Mouse (Mus musculus) megakaryocyte-erythroid progenitor cell, adult 5-6 weeks (primary cell): ENCODE data around the gene Sgms1. TPM values are rescaled to one million over a fixed set of nuclear protein-coding genes. Genes with fewer than 3 reads are reported as not detected.

Experiments used
- ATAC-seq: replicated peaks from 2 replicates; pipeline ENCODE4 v1.8.0; 2016; ENCODE audit warnings: mild to moderate bottlenecking, inconsistent platforms; ENCODE audit not compliant: severe bottlenecking, poor library complexity, low FRiP score, low TSS enrichment
- total RNA-seq, 2 experiments: library from RNA; stranded (forward) in 1 of 2; stranded (reverse) in 1 of 2; fragments of 200-1000, 215-1000 nt in 1 of 2; fragments of >200 nt in 1 of 2; fragmentation: Nextera tagmentation in 1 of 2; gene quantifications; 2 replicates each; pipeline ENCODE4 v1.2.3; 2014 to 2017

Gene Sgms1
- total RNA-seq, 2 experiments from 2014 or later, result 58.5 to 66.1 TPM

DNA sequence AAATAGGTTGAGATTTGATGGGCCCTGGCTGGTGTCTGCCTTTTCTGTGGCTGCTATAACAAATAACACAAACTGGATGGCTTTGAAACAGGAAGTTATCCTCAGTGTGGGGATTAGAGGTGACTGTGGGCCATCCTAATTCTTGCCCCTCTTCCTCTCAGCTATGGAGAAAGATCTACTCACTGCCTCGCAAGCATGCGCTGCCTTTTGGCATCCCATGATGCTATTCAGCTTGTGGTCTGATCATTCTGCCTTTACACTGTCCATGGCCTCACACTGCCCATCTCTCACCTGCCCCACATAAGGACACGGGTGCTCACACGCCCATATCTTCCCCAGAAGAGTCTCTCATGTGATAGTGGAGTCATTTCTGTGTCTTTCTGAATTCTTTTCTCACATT, 213.5 kb downstream of the Sgms1 start:
- ATAC-seq, result no peak

DNA sequence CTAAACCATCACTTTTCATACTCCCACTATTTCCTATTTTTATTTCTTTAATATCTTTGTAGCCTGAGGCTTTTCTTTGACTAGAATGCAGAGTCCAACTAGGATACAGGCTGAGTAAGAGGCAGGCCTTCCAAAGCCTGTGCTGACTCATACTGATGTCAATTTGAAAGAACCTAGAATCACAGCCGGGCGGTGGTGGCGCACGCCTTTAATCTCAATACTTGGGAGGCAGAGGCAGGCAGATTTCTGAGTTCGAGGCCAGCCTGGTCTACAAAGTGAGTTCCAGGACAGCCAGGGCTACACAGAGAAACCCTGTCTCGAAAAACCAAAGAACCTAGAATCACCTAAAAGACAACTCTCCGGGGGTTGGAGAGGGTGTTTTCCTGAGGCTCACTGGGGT, 214.5 kb downstream of the Sgms1 start:
- ATAC-seq, result no peak

DNA sequence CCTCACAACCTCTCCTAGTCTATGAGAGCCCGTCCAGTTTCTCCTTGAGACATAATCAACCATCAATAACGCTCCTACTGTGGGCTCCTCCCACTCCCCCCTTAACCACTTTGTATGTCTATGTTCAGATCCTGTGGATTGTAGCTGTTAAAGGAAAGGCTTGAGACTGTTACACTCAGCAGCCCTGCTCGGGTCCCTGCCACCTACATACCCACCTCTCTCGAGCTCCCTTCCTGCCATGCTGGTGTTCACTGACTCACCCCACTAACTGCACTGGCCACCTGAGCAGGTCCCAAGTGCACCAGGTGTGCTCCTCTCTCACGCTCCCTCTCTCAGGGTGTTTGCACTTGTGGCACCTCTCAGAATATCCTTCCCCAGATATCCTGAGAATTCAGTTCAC, 215.0 kb downstream of the Sgms1 start:
- ATAC-seq, result no peak

DNA sequence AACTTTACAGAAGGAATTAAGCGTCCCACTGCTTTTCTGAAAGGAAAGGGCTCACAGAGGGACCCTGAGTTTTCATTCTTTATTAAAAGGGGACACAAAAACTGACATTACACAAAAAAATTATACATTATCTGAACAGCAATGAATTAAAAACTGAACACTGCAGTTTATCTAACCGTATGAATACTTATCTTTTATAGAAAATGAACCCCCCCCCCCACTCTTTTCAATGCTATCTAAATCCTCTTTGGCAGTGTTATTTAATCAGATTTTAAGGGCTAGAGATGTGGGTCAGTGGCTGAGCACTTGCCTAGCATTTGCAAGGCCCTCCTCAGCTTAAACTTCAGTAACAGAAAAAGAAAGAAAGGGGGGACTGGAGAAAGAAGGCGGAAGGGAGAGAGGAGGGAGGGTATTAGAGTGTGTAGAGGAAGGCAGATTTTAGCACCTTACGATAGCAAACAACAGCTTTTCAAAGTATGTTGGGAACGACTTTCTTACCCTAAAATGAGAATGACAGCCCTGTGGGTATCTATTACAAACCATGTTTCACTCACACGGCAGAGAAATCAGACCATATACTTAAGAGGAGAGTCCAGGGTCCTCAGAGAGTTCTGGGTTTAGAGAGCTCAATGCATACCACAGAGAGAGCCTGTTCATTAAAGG, 215.9 kb downstream of the Sgms1 start:
- no peak for ATAC-seq

DNA sequence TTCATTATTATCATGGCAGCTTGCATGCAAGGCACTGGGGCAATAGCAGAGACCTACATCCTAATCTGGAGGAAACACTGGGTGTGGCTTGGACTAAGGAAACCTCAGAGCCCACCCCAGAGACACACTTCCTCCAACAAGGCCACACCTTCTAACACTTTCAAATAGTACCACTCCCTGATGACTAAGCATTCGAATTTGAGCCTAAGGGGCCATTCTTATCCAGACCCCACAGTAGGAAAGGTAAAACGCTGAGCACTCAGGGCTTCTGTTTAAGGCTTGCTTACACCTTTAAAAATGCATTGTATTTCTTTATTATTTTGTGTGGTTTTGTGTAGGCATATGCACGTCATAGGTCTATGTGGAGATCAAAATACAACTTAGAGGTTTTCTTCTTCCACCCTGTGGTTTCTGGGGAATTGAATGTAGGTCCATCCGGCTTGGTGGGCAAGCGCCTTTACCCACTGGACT, 217.0 kb downstream of the Sgms1 start:
- peak; percentile 93 for ATAC-seq

DNA sequence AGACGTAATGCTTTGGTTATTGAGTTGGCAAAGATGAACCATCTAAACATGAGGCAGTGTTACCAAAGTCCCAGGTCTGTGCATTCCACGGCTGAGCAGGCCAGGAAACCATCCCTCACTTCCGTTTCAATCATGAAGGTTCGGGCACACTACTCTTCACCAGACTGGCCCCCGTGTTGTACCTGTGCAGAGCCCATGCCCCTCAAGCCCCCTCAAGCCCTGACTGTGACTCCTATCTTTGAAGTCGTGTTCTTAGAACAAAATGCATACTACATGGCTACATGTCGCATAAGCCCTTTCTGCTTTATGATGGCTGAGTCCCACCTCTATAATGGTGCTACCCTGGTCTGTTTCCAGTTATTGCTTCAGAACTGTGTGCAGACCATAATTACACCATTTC, 217.5 kb downstream of the Sgms1 start:
- no peak for ATAC-seq

DNA sequence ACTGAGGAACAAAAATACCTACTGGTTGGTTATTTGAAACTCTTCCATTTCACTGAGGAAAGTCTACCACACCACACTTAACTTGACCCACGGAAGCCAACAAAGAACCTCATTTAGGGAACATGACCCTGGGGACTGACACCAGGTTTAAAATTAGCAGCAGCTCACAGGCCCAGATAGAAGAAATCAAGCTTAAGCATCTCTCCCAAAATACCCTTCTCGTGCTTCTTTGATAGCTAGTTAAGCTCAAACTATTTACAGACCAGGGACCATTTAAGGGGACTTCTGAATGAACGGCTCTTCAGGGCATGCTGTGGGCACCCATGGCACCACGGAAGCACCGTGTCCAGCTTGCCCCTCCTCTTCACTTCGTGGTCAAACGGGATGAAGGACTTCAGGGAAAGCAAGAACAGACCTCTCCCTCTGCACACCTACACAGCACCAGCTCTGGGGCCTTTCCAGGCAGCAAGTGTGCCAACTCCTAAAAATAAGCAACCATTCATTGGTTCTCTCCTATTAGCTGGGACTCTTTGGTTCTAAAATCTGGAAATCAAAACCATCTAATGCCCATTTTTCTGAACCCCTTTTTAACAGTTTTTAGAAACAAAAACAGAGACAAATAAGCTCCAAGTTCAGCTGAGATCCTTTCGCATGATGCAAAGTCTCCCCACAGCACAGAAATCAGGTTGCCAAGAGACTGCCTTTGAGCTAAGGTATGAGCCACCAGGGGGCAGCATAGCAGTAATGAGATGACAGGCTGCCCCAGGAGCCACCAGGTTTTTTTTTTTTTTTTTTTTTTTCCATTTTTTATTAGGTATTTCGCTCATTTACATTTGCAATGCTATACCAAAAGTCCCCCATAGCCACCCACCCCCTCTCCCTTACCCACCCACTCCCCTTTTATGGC, 219.6 kb downstream of the Sgms1 start:
- no peak for ATAC-seq

DNA sequence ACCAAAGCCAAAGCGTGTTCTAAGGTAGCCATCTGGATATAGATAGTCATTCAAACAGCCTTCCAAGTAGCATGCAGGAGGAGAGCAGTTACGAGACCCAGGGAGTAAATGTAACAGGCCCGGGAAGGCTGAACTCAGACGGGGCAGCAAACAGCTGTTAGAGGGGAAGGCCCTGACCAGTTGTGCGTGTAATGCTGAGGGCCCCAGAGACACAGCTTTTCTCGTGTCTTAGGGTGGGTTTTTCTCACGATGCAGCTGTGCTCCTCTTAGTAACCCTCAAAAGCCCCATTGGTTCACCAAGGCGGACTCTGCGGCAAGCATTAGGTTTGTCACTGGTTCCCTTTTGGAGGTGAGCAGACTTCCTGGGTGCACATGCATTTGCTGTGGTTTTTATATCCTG, 221.5 kb downstream of the Sgms1 start:
- ATAC-seq, result no peak

DNA sequence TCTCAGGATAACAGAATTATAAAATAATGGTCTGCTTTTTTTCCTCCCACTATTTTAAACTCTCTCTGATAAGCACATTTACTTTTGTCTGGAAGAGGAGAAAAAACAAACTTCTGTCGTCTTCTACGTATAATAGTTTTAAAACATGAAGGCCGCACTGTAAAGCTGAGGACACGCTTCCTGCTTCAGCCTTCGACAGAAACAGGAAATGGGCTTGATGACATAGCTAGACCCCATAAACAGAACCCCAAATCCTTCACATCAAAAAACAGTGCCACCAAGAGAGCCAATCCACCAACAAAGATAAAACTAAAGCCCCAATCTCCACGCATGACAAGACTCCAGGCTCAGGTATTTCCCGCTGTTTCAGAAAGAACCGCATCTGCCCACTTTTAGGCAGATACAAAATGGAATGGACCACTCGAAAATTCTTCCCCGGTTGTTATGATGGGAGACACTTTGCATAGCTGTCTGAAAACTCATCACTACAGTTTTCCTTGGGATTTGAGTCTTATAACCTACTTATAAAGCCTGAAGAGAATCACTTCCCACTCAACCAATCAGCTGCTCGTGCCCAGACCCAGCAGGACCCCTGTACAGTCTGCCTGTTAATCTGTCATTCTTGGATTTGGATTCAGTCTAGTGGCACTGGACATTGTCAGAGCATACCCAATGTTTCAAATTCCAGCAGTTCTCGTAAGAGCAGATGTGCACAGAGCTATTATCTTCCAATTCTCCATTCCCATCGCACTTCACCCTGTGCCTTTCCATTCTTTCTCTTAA, 222.5 kb downstream of the Sgms1 start:
- no peak for ATAC-seq

DNA sequence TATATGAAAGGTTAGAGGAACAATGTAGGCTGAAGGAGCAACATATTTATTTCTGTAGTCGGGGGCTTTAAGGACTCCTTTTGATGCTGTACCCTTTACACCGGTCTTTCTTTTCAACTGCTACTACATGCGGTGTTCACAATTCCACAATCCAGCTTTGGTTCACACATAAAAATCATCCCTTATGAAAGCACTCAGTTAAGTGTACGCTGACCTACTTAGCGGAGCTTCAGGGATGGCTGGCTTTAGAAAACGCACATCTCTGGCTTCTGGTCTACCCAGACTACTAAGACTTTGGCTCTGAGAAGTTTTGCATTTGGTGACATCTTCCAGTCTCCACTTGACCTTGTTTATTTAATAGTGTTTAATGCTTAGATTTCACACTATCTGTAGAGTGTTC, 223.8 kb downstream of the Sgms1 start:
- no peak for ATAC-seq

DNA sequence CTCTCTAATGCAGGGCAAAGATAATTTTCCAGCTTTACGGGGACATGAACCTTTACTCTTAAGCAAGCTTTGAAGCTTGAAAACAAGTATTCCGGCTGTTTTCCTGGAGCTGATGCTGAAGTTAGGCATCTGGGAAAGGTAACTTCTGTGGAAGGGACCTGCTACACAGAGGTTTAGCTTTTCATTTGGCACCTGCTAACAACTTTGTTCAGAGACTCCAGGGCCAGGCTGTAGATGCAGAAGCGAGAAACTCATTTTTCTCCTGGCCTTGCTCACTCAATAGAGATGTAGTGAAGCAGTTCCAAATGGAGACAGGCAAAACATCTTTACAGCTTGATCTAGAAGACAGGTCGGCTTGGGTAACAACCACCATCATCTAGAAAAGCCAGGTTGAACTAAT, 225.4 kb downstream of the Sgms1 start:
- no peak for ATAC-seq

DNA sequence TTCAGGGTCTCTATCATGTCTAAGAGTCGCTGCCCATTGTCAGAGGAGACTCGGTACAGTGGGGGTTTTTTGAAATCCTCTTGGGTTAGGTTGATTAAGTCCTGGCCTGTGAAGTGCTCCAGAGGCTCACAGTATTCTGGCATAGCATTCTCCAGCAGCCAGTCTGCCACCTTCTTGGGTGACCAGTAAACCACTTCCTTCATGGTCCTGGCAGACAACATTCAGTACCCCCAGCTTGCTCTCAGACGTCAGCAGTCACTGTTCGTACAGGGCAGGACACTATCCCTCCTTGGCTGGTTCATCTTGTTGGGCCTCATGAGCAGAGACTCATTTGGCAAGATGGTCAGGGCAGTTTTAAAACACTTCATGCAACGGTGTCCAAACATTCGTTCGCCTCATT, 229.6 kb downstream of the Sgms1 start:
- ATAC-seq, result no peak

DNA sequence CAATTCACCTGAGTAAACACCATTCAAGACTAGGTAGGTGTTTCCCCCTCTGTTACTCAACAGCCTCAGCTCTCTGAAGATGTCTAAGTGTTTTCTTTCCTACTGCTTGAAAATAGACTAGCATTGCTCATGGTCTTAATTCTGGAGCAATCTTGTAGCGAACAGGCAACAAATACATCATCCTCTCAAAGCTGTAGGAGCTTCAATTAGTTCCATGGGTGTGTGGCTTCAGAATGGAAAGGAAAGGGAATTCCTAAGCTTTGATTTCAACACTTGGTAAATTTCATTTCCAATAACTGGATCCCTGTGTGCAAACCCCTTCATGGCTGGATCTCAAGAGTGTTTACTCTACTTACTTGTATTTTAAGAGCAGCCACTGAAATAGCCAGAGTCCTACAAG, 230.3 kb downstream of the Sgms1 start:
- ATAC-seq, result no peak

DNA sequence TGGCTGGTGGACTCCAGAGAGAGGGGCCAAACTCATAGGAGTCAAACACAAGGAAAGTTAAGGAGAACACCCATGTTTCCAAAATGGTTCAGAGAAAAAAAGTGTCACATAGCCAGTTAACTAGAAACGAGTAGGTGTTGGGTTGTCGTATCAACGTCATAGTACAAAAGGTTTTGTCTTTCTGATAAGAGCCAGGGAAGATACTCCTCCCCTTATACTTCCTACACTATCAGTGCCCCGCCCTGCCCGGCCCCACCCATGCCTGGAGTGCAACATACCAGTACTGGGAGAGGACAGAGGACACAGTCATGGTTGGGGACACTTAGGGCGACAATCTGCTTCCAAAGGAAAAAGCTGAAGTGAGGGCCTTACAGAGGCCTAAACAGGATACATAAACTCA, 232.5 kb downstream of the Sgms1 start:
- peak; percentile 95 for ATAC-seq

DNA sequence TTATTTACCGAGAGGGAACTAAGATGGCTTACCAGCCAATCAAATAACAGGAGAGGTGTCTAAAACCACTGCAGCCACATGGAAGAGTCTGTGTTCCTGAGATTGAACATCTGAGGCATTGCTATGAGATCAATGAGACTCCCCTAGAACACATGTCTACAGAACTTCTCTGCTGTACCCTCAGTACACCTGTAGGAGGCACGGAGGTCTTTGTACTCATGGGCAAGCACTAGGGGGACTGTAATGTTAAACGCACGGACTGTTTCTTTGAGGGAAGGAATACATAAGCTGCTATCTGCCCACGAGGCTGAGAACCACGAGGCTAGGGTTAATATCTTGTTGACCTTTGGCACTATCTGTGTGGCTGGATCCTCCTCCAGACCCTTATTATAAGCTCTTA, 237.0 kb downstream of the Sgms1 start:
- ATAC-seq, result no peak

DNA sequence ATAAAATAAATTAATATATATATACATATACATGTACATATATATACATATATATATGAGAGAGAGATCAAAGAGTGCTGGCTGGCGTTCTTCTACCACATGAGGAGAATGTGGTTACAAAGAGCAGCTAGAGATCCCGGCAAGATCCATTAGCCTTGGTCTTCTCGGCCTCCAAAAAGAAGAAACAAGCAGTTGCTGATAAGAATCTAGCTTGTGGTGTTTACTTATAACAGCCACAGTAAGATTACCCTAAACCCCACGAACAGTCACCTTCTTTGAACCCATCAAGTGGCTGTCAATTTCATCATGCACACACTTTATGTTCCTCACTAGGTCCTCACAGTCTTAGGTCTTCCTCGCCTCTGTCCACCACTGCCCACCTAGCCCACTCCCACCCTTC, 240.8 kb downstream of the Sgms1 start:
- ATAC-seq, result peak; percentile 49; the same call in 1 of the 2 replicates

DNA sequence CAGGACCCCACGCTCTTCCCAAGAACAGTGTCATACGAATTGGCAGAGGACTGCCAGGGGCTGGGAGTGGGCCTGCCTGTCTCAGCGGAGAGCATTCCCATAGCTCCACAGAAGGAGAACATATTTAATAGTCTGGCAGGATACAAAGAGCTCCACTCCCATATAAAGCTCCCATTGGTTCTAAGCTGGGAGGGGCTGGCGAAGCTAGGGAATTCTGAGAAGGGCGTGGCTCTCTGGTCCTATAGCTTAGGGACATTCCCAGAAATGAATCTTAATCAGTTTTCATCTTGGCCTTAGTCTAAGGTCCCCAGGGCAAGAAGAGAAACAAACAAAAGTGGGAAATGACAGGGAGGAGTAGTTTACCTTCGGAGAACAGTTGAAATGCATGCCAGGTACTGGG, 247.1 kb downstream of the Sgms1 start:
- ATAC-seq, result no peak

DNA sequence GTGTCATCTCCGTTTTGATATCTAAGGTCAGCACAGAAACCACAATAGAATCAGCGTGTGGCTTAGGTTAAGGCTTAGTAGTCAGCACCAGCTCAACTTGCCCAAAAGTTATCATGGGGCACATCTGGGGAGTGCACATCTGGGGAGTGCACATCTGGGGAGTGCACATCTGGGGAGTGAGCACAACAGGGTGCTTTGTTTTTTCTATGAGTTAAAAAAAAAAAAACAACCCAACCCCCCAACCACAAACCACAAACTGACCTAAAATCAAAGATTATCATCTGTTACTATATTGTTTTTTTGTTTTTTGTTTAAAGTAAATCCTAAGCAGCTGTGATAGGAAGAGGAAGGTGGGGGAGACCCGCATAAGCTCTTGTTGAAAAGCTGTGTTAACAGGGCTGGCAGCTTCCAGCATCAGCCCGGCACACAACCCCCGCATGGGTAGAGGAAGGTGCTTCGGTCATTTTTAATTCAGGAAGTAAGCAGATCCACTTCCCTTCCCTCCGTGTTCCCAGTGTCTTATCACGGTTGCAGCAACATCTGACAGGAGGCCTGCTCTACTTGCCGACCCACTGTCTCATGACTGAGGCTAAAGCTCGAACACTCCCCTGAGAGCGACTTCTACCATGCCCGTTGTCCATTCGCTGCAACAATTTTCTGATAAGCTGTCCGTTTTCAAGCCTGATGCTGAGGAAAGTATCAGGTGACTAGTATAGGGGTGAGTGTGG, 251.0 kb downstream of the Sgms1 start:
- peak; percentile 90 for ATAC-seq

DNA sequence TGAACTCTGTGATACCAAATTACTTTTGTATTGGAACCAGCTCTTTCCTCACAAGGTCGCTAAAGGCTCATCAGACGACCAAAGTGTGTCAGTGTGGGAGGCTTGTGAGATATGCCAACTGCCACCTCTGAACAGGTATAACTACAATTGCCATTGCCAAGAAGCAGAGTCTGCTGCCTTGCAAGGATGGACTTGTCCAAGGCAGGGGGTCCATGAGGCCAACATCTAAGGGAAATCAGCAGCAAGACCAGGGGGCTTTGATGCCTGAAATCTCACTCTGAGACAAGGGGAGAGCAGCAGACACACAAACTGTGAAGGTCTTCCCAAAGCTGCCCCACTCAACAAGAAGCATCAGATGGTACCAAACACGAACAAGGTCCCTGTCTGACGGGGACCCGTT, 251.6 kb downstream of the Sgms1 start:
- ATAC-seq, result no peak
